Mouse (Mus musculus) adipocyte (in vitro differentiated cells): ENCODE results near the gene Sprn.
"Not testable (repeated sequence)": the region's sequence is repeated elsewhere in the genome, so short reads cannot be mapped to it uniquely, and the experiment has no call there.

Experiments
- DNase-seq: peaks from one replicate; pipeline ENCODE4 v3.0.0-alpha.2; 2016; ENCODE audit warnings: low spot score

Gene Sprn

GRCm38 (mm10) chr7:140141350-140141749, 13.3 kb downstream of the Sprn start:
- peak; percentile 77 for DNase-seq

- DNase-seq, result no peak
These were observed 16.7 kb downstream of the Sprn start for GRCm38 (mm10) chr7:140138021-140138310.

- DNase-seq, result peak; percentile 90
These were observed 17.3 kb downstream of the Sprn start, which contains the start of gene Mtg1 for GRCm38 (mm10) chr7:140137135-140138020. Gene Mtg1, plus strand, starts transcription at chr7:140137564.

GRCm38 (mm10) chr7:140135106-140135770, 19.4 kb downstream of the Sprn start:
- no peak for DNase-seq

GRCm38 (mm10) chr7:140134033-140134432, 20.6 kb downstream of the Sprn start:
- not testable (repeated sequence) for DNase-seq

- DNase-seq, result not testable (repeated sequence)
These were observed 22.5 kb downstream of the Sprn start for GRCm38 (mm10) chr7:140132184-140132583.

- DNase-seq, result no peak
These were observed 26.8 kb downstream of the Sprn start for GRCm38 (mm10) chr7:140127911-140128310.

GRCm38 (mm10) chr7:140126934-140127333, 27.7 kb downstream of the Sprn start:
- DNase-seq, result no peak

- DNase-seq, result no peak
These were observed 28.7 kb downstream of the Sprn start for GRCm38 (mm10) chr7:140126022-140126350.

GRCm38 (mm10) chr7:140125278-140126021, 29.2 kb downstream of the Sprn start:
- DNase-seq, result peak; percentile 89

- DNase-seq, result no peak
These were observed 30.3 kb downstream of the Sprn start for GRCm38 (mm10) chr7:140124382-140124781.

GRCm38 (mm10) chr7:140122765-140123164, 31.9 kb downstream of the Sprn start:
- no peak for DNase-seq

GRCm38 (mm10) chr7:140121338-140121910, 33.3 kb downstream of the Sprn start:
- DNase-seq, result no peak

GRCm38 (mm10) chr7:140120484-140120883, 34.2 kb downstream of the Sprn start:
- no peak for DNase-seq

GRCm38 (mm10) chr7:140116329-140117054, 38.2 kb downstream of the Sprn start, which contains the start of gene Echs1:
Gene Echs1, minus strand, starts transcription at chr7:140116476.
- DNase-seq, result peak; percentile 93

GRCm38 (mm10) chr7:140115583-140116328, 38.9 kb downstream of the Sprn start, which contains the start of gene Paox:
Gene Paox, plus strand, starts transcription at chr7:140115799.
- peak; percentile 92 for DNase-seq

- DNase-seq, result no peak
These were observed 42.7 kb downstream of the Sprn start for GRCm38 (mm10) chr7:140111943-140112342.

GRCm38 (mm10) chr7:140104009-140104408, 50.7 kb downstream of the Sprn start:
- DNase-seq, result no peak

- peak; percentile 62 for DNase-seq
These were observed 52.5 kb downstream of the Sprn start, which contains the start of gene Fuom for GRCm38 (mm10) chr7:140101993-140102860. Gene Fuom, minus strand, starts transcription at chr7:140102441.

GRCm38 (mm10) chr7:140101498-140101897, 53.2 kb downstream of the Sprn start:
- DNase-seq, result no peak
